Mouse (Mus musculus): ENCODE results near the gene Itga9.

DNA sequence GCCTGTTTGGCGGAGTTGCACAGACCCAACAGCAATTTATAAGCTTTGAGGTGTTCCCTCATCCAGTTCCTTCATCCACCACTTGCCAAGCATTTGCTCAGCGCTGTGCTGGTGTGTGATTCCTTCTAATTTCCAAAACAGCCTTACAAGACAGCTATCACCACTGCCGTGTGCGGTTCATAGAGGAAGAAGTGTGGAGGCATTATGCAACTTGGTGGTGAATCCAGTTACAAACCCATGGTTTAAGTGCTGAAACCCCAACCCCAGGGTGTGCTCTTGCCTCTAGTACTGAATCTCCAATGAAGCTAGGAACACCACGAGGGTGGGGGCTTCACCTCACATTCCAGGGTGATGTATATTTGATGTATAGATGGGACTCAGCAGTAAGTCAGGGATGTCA lies 53.3 kb downstream of the Itga9 start:
- TF ChIP-seq POLR2A (IDR thresholded peaks at IDR 0.05; ENCODE audit: insufficient read depth, low read depth, low read length) (no peak), CTCF (IDR thresholded peaks at IDR 0.05; ENCODE audit: insufficient read depth, low read depth, low read length) (no peak)

Measured in olfactory bulb, adult 2 months (tissue).